Comparison of ENCODE assay signal across 8 mouse cellular contexts in genomic region chr11:106268326-106269059, GRCm38 (mm10). TPM values are rescaled to one million over a fixed set of nuclear protein-coding genes. Genes with fewer than 3 reads are reported as not detected.
A peak's percentile ranks its signal among the peaks of the same experiment; 100 is the strongest.
DNase-seq lines count a peak whose midpoint lies in the region; ATAC-seq lines count a peak whose summit lies in the region.

No protein-coding gene starts in this region.

- H3K27ac ChIP-seq in hindbrain, embryonic 15.5 days (replicated peaks), result peak overlapping the region; percentile 56
- H3K27ac ChIP-seq in midbrain, embryonic 10.5 days (replicated peaks), result peak overlapping the region; percentile 69

- H3K4me3 ChIP-seq in hindbrain, embryonic 15.5 days, result no peak overlapping the region
- 0 out of 2 replicates have a peak overlapping the region, but pooled peaks have one; percentile 9 for H3K4me3 ChIP-seq in midbrain, embryonic 10.5 days

- peak overlapping the region; percentile 9; the same call in 1 of the 2 replicates for H3K4me2 ChIP-seq in hindbrain, embryonic 15.5 days

- 30% methylated on average over 8 of the region's 8 CpGs for WGBS in hindbrain, embryonic 15.5 days
- WGBS in midbrain, embryonic 10.5 days, result 81% methylated on average over 8 of the region's 8 CpGs

- H3K9me3 ChIP-seq in hindbrain, embryonic 15.5 days, result no peaks in the 10 kb centered on the region
- H3K9me3 ChIP-seq in midbrain, embryonic 10.5 days (replicated peaks), result no peaks in the 10 kb centered on the region

- H3K4me1 ChIP-seq in hindbrain, embryonic 15.5 days (replicated peaks), result peaks cover 46% of the 10 kb centered on the region
- peaks cover 53% of the 10 kb centered on the region for H3K4me1 ChIP-seq in midbrain, embryonic 10.5 days

- no peak for ATAC-seq in hindbrain, embryonic 15.5 days (ENCODE audit: low FRiP score, low read depth)

- peak; percentile 56 to 67 for DNase-seq in adrenal gland, adult 18-20 months (ENCODE audit: low spot score in 2 of 2)
- peak; percentile 96 for DNase-seq in cerebellum, adult 9-10 months
- peak; percentile 73 for DNase-seq in gastrocnemius, postnatal 10 days
- DNase-seq in left cerebral cortex, postnatal 36 days (ENCODE audit: low spot score in 2 of 2), result peak; percentile 51 to 53
- no peak for DNase-seq in midbrain, embryonic 10.5 days (ENCODE audit: low spot score)
- peak; percentile 79 for DNase-seq in testis, postnatal 10 days (ENCODE audit: low spot score)
- no peak for DNase-seq in B cell, adult 2 months

- 0 out of 2 replicates have a peak overlapping the region, but pooled peaks have one; percentile 20 for H3K9ac ChIP-seq in hindbrain, embryonic 15.5 days

- peaks cover 37% of the 10 kb centered on the region for H3K36me3 ChIP-seq in hindbrain, embryonic 15.5 days
- peaks cover 57% of the 10 kb centered on the region for H3K36me3 ChIP-seq in midbrain, embryonic 10.5 days

- intact Hi-C loops in left cerebral cortex, postnatal 36 days (cut with DNase I), result no loop called here

- no peaks in the 10 kb centered on the region for H3K27me3 ChIP-seq in hindbrain, embryonic 15.5 days
- no peaks in the 10 kb centered on the region for H3K27me3 ChIP-seq in midbrain, embryonic 10.5 days (ENCODE audit: low read depth, poor library complexity, severe bottlenecking)

RNA-seq across cellular contexts. Expression of gene Smarcd2, which starts 4.3 kb away (rescaled TPM):
- 10 to 100 TPM; 47.4 to 63.7 TPM for total RNA-seq in adrenal gland, adult 18-20 months (2021)
- total RNA-seq in gastrocnemius, postnatal 10 days (2021), result 10 to 100 TPM; 23.6 to 27.3 TPM
- polyA plus RNA-seq in hindbrain, embryonic 15.5 days (2015; fragmentation: Nextera tagmentation; extraction: Ambion mirVana), result 11.6 and 13.3 TPM in 2 replicates
- 10 to 100 TPM; 17.2 to 20.6 TPM for total RNA-seq in left cerebral cortex, postnatal 36 days (2021)
- 19.3 and 20.0 TPM in 2 replicates for polyA plus RNA-seq in midbrain, embryonic 10.5 days (2016; fragmentation: Nextera tagmentation; extraction: Ambion mirVana)

RNA-seq across cellular contexts. Expression of gene Tcam1, which starts 8.0 kb away (rescaled TPM):
- total RNA-seq in adrenal gland, adult 18-20 months (2021), result under 1 TPM; 0.10 to 0.13 TPM
- total RNA-seq in gastrocnemius, postnatal 10 days (2021), result under 1 TPM; 0.09 to 0.21 TPM
- polyA plus RNA-seq in hindbrain, embryonic 15.5 days (2015; fragmentation: Nextera tagmentation; extraction: Ambion mirVana), result 0.14 and 0.18 TPM in 2 replicates
- total RNA-seq in left cerebral cortex, postnatal 36 days (2021), result under 1 TPM; 0.15 to 0.25 TPM
- polyA plus RNA-seq in midbrain, embryonic 10.5 days (2016; fragmentation: Nextera tagmentation; extraction: Ambion mirVana), result 0.06 and 0.15 TPM in 2 replicates

RNA-seq across cellular contexts. Expression of gene Psmc5, which starts 12.5 kb away (rescaled TPM):
- total RNA-seq in adrenal gland, adult 18-20 months (2021), result 100 to 1,000 TPM; 157 to 159 TPM
- total RNA-seq in gastrocnemius, postnatal 10 days (2021), result 100 to 1,000 TPM; 134 to 152 TPM
- 299 and 305 TPM in 2 replicates for polyA plus RNA-seq in hindbrain, embryonic 15.5 days (2015; fragmentation: Nextera tagmentation; extraction: Ambion mirVana)
- total RNA-seq in left cerebral cortex, postnatal 36 days (2021), result 100 to 1,000 TPM; 183 to 198 TPM
- 408 and 433 TPM in 2 replicates for polyA plus RNA-seq in midbrain, embryonic 10.5 days (2016; fragmentation: Nextera tagmentation; extraction: Ambion mirVana)

RNA-seq across cellular contexts. Expression of gene Ftsj3, which starts 12.6 kb away (rescaled TPM):
- 10 to 100 TPM; 53.6 to 55.8 TPM for total RNA-seq in adrenal gland, adult 18-20 months (2021)
- total RNA-seq in gastrocnemius, postnatal 10 days (2021), result 10 to 100 TPM; 27.4 to 32.8 TPM
- 35.4 and 36.0 TPM in 2 replicates for polyA plus RNA-seq in hindbrain, embryonic 15.5 days (2015; fragmentation: Nextera tagmentation; extraction: Ambion mirVana)
- total RNA-seq in left cerebral cortex, postnatal 36 days (2021), result 10 to 100 TPM; 26.0 to 29.8 TPM
- 78.1 and 83.8 TPM in 2 replicates for polyA plus RNA-seq in midbrain, embryonic 10.5 days (2016; fragmentation: Nextera tagmentation; extraction: Ambion mirVana)

RNA-seq across cellular contexts. Expression of gene Gh, which starts 33.2 kb away (rescaled TPM):
- total RNA-seq in adrenal gland, adult 18-20 months (2021), result not detected
- not detected for total RNA-seq in gastrocnemius, postnatal 10 days (2021)
- polyA plus RNA-seq in hindbrain, embryonic 15.5 days (2015; fragmentation: Nextera tagmentation; extraction: Ambion mirVana), result not detected in 2 replicates
- not detected for total RNA-seq in left cerebral cortex, postnatal 36 days (2021)
- not detected in 2 replicates for polyA plus RNA-seq in midbrain, embryonic 10.5 days (2016; fragmentation: Nextera tagmentation; extraction: Ambion mirVana)

Comparison
In these comparisons a context has a peak if more than half of its experiments do, and no peak if none do; other contexts are left out.
1. DNase-seq: peak in adrenal gland, adult 18-20 months (2 of 2), cerebellum, adult 9-10 months (single experiment), gastrocnemius, postnatal 10 days (single experiment), left cerebral cortex, postnatal 36 days (2 of 2) and testis, postnatal 10 days (single experiment); none in midbrain, embryonic 10.5 days (single experiment) and B cell, adult 2 months (0 of 2).